Mouse (Mus musculus) B cell, adult 2 months (primary cell): Measurements from ENCODE around the gene Slc4a8.
"Not testable (repeated sequence)": the region's sequence is repeated elsewhere in the genome, so short reads cannot be mapped to it uniquely, and the experiment has no call there.

Experiments
- DNase-seq, 2 experiments: peaks; one replicate each; pipeline ENCODE4 v3.0.0; 2022

The Slc4a8 gene

GRCm38 (mm10) chr15:100746478-100747120, 14.9 kb upstream of the Slc4a8 start:
- DNase-seq: no peak

GRCm38 (mm10) chr15:100747121-100747963, 14.2 kb upstream of the Slc4a8 start:
- no peak for DNase-seq

- no peak for DNase-seq
Measured at GRCm38 (mm10) chr15:100748584-100748983, 13.0 kb upstream of the Slc4a8 start.

- DNase-seq: no peak
Measured at GRCm38 (mm10) chr15:100749751-100750538, 11.6 kb upstream of the Slc4a8 start.

- DNase-seq: no peak
Measured at GRCm38 (mm10) chr15:100752439-100752838, 9.1 kb upstream of the Slc4a8 start.

GRCm38 (mm10) chr15:100753045-100753444, 8.5 kb upstream of the Slc4a8 start:
- no peak for DNase-seq

- no peak for DNase-seq
Measured at GRCm38 (mm10) chr15:100754041-100754440, 7.5 kb upstream of the Slc4a8 start.

GRCm38 (mm10) chr15:100754805-100755497, 6.6 kb upstream of the Slc4a8 start:
- DNase-seq: peak; percentile 67 to 70

- DNase-seq: no peak
Measured at GRCm38 (mm10) chr15:100755498-100755859, 6.1 kb upstream of the Slc4a8 start.

GRCm38 (mm10) chr15:100755881-100756624, 5.5 kb upstream of the Slc4a8 start:
- no peak for DNase-seq

- peak; percentile 73 to 74 for DNase-seq
Measured at GRCm38 (mm10) chr15:100757527-100757978, 4.0 kb upstream of the Slc4a8 start.

- no peak for DNase-seq
Measured at GRCm38 (mm10) chr15:100759286-100759685, 2.3 kb upstream of the Slc4a8 start.

GRCm38 (mm10) chr15:100761036-100761418, 520 bp upstream of the Slc4a8 start:
- no peak for DNase-seq

- no peak for DNase-seq
Measured at GRCm38 (mm10) chr15:100762649-100763048, 1.1 kb downstream of the Slc4a8 start.

GRCm38 (mm10) chr15:100764163-100764951, 2.8 kb downstream of the Slc4a8 start:
- no peak for DNase-seq

GRCm38 (mm10) chr15:100766826-100767225, 5.3 kb downstream of the Slc4a8 start:
- DNase-seq: no peak

- DNase-seq: no peak
Measured at GRCm38 (mm10) chr15:100767851-100768250, 6.3 kb downstream of the Slc4a8 start.

GRCm38 (mm10) chr15:100769023-100769422, 7.5 kb downstream of the Slc4a8 start:
- DNase-seq: not testable (repeated sequence)

- no peak for DNase-seq
Measured at GRCm38 (mm10) chr15:100770338-100770737, 8.8 kb downstream of the Slc4a8 start.

- DNase-seq: peak in 1 of 2 experiments; percentile 22
Measured at GRCm38 (mm10) chr15:100772685-100773084, 11.1 kb downstream of the Slc4a8 start.

GRCm38 (mm10) chr15:100773859-100774258, 12.3 kb downstream of the Slc4a8 start:
- DNase-seq: not testable (repeated sequence)
